Mouse (Mus musculus): ENCODE results near the gene Adcy6.
A peak's percentile ranks its signal among the peaks of the same experiment; 100 is the strongest.
"Not testable (repeated sequence)": the region's sequence is repeated elsewhere in the genome, so short reads cannot be mapped to it uniquely, and the experiment has no call there.

Gene Adcy6

GRCm38 (mm10) chr15:98601832-98602190 is 8.1 kb downstream of the Adcy6 start:
- no peak for DNase-seq (ENCODE audit: low spot score)

GRCm38 (mm10) chr15:98600036-98600709 is 9.7 kb downstream of the Adcy6 start:
- DNase-seq (ENCODE audit: low spot score) = no peak

GRCm38 (mm10) chr15:98596609-98597008 is 13.3 kb downstream of the Adcy6 start:
- DNase-seq (ENCODE audit: low spot score) = no peak

- no peak for DNase-seq (ENCODE audit: low spot score)
These were observed 14.8 kb downstream of the Adcy6 start for GRCm38 (mm10) chr15:98595049-98595448.

- DNase-seq (ENCODE audit: low spot score) = no peak
These were observed 15.7 kb downstream of the Adcy6 start for GRCm38 (mm10) chr15:98594193-98594592.

- no peak for DNase-seq (ENCODE audit: low spot score)
These were observed 18.5 kb downstream of the Adcy6 start for GRCm38 (mm10) chr15:98591396-98591795.

- no peak for DNase-seq (ENCODE audit: low spot score)
These were observed 20.1 kb downstream of the Adcy6 start for GRCm38 (mm10) chr15:98589640-98590336.

GRCm38 (mm10) chr15:98587751-98588150 is 22.1 kb downstream of the Adcy6 start:
- no peak for DNase-seq (ENCODE audit: low spot score)

GRCm38 (mm10) chr15:98586141-98586540 is 23.7 kb downstream of the Adcy6 start:
- DNase-seq (ENCODE audit: low spot score) = not testable (repeated sequence)

GRCm38 (mm10) chr15:98585421-98585820 is 24.5 kb downstream of the Adcy6 start:
- no peak for DNase-seq (ENCODE audit: low spot score)

GRCm38 (mm10) chr15:98582996-98583395 is 26.9 kb downstream of the Adcy6 start:
- DNase-seq (ENCODE audit: low spot score) = no peak

- DNase-seq (ENCODE audit: low spot score) = no peak
These were observed 27.5 kb downstream of the Adcy6 start for GRCm38 (mm10) chr15:98582410-98582809.

- DNase-seq (ENCODE audit: low spot score) = no peak
These were observed 29.9 kb downstream of the Adcy6 start for GRCm38 (mm10) chr15:98579795-98580464.

GRCm38 (mm10) chr15:98579310-98579709 is 30.6 kb downstream of the Adcy6 start:
- DNase-seq (ENCODE audit: low spot score) = no peak

GRCm38 (mm10) chr15:98573293-98573692 is 36.6 kb downstream of the Adcy6 start:
- DNase-seq (ENCODE audit: low spot score) = no peak

GRCm38 (mm10) chr15:98570873-98571538 is 38.9 kb downstream of the Adcy6 start, which contains the start of the genes Ccnt1 and 4930415O20Rik:
Gene Ccnt1 (minus strand): TSS chr15:98570923.
Gene 4930415O20Rik (plus strand): TSS chr15:98571004.
- DNase-seq (ENCODE audit: low spot score) = no peak

- DNase-seq (ENCODE audit: low spot score) = no peak
These were observed 40.0 kb downstream of the Adcy6 start for GRCm38 (mm10) chr15:98569795-98570365.

- no peak for DNase-seq (ENCODE audit: low spot score)
These were observed 40.7 kb downstream of the Adcy6 start for GRCm38 (mm10) chr15:98569216-98569615.

- DNase-seq (ENCODE audit: low spot score) = no peak
These were observed 41.4 kb downstream of the Adcy6 start for GRCm38 (mm10) chr15:98568256-98569033.

- peak; percentile 100 for DNase-seq (ENCODE audit: low spot score)
These were observed 42.4 kb downstream of the Adcy6 start for GRCm38 (mm10) chr15:98567278-98568134.

GRCm38 (mm10) chr15:98566973-98567277 is 43.0 kb downstream of the Adcy6 start:
- no peak for DNase-seq (ENCODE audit: low spot score)
